Comparison of ENCODE assay signal across 12 mouse cellular contexts in genomic region chr10:126143833-126144232, GRCm38 (mm10).
DNase-seq lines count a peak whose midpoint lies in the region; ATAC-seq and TF ChIP-seq lines count a peak whose summit lies in the region.
"Had no signal": no experiment of that assay in that cellular context is flagged by ENCODE, and none has a peak within 500 bp of the region (broad histone marks: within the 10 kb centered on the region; RNA-seq: fewer than 3 reads in every experiment).

No protein-coding gene starts in this region.

- TF ChIP-seq CTCF in stomach, postnatal 0 days (IDR thresholded peaks at IDR 0.05; ENCODE audit: low read depth), result no peak

- no peak overlapping the region for H3K4me2 ChIP-seq in limb, embryonic 11.5 days (ENCODE audit: low read depth, severe bottlenecking)
- H3K4me2 ChIP-seq in stomach, postnatal 0 days (replicated peaks; ENCODE audit: low read depth), result peak overlapping the region; percentile 42
- no peak overlapping the region for H3K4me2 ChIP-seq in hindbrain, embryonic 14.5 days (replicated peaks)

- no peak overlapping the region for H3K4me3 ChIP-seq in limb, embryonic 11.5 days (ENCODE audit: low read depth, low read length)
- H3K4me3 ChIP-seq in stomach, postnatal 0 days (ENCODE audit: low read depth, low read length), result peak overlapping the region; percentile 18; the same call in 1 of the 2 replicates
- no peak overlapping the region for H3K4me3 ChIP-seq in hindbrain, embryonic 14.5 days (replicated peaks; ENCODE audit: low read length)
- H3K4me3 ChIP-seq: myocyte had no signal

- no peak for ATAC-seq in limb, embryonic 11.5 days (ENCODE audit: insufficient number of reproducible peaks, low FRiP score, low TSS enrichment, low read depth)
- ATAC-seq in stomach, postnatal 0 days (ENCODE audit: low FRiP score, low TSS enrichment), result no peak; the same call in 1 of the 2 replicates
- ATAC-seq in hindbrain, embryonic 14.5 days (ENCODE audit: low FRiP score), result no peak

- no peak for TF ChIP-seq EP300 in stomach, postnatal 0 days (optimal IDR thresholded peaks at IDR 0.05)

- H3K27ac ChIP-seq in limb, embryonic 11.5 days (replicated peaks; ENCODE audit: low read depth, low read length), result no peak overlapping the region
- H3K27ac ChIP-seq in stomach, postnatal 0 days (replicated peaks), result peak overlapping the region; percentile 79
- H3K27ac ChIP-seq in hindbrain, embryonic 14.5 days, result no peak overlapping the region
- H3K27ac ChIP-seq: liver, embryonic 14.5 days had no signal

- no peaks in the 10 kb centered on the region for H3K9me3 ChIP-seq in limb, embryonic 11.5 days (ENCODE audit: control insufficient read depth, low read length)
- no peaks in the 10 kb centered on the region for H3K9me3 ChIP-seq in stomach, postnatal 0 days (ENCODE audit: control insufficient read depth, low read length)
- no peaks in the 10 kb centered on the region for H3K9me3 ChIP-seq in hindbrain, embryonic 14.5 days (ENCODE audit: control insufficient read depth, low read length)

- H3K27me3 ChIP-seq in limb, embryonic 11.5 days (ENCODE audit: control insufficient read depth, insufficient read depth, low read length), result no peaks in the 10 kb centered on the region
- H3K27me3 ChIP-seq in stomach, postnatal 0 days (ENCODE audit: control insufficient read depth, insufficient read depth, low read length), result no peaks in the 10 kb centered on the region
- H3K27me3 ChIP-seq in hindbrain, embryonic 14.5 days (ENCODE audit: control insufficient read depth, insufficient read depth, low read length), result no peaks in the 10 kb centered on the region

- H3K9ac ChIP-seq in limb, embryonic 11.5 days (ENCODE audit: low read length), result no peak overlapping the region
- 0 out of 2 replicates have a peak overlapping the region, but pooled peaks have one; percentile 13 for H3K9ac ChIP-seq in stomach, postnatal 0 days (ENCODE audit: low read length)
- H3K9ac ChIP-seq in hindbrain, embryonic 14.5 days, result no peak overlapping the region
- H3K9ac ChIP-seq: liver, embryonic 14.5 days had no signal

- H3K36me3 ChIP-seq in limb, embryonic 11.5 days (ENCODE audit: control insufficient read depth, insufficient read depth, low read length), result no peaks in the 10 kb centered on the region
- no peaks in the 10 kb centered on the region for H3K36me3 ChIP-seq in stomach, postnatal 0 days (ENCODE audit: control insufficient read depth, insufficient read depth, low read length)
- no peaks in the 10 kb centered on the region for H3K36me3 ChIP-seq in hindbrain, embryonic 14.5 days (replicated peaks; ENCODE audit: control insufficient read depth, insufficient read depth)

- H3K4me1 ChIP-seq in limb, embryonic 11.5 days (ENCODE audit: control insufficient read depth, insufficient read depth, low read length), result no peaks in the 10 kb centered on the region
- H3K4me1 ChIP-seq in stomach, postnatal 0 days (replicated peaks; ENCODE audit: control insufficient read depth, insufficient read depth), result no peaks in the 10 kb centered on the region
- no peaks in the 10 kb centered on the region for H3K4me1 ChIP-seq in hindbrain, embryonic 14.5 days (replicated peaks; ENCODE audit: control insufficient read depth, insufficient read depth, low read length)

- peak; percentile 26 for DNase-seq in layer of hippocampus, adult 11-12 months (ENCODE audit: low spot score)
- DNase-seq in layer of hippocampus, postnatal 14 days (ENCODE audit: low spot score in 2 of 2), result no peak
- peak; percentile 59 for DNase-seq in gastrocnemius, adult 18-20 months (ENCODE audit: low spot score)
- peak; percentile 46 for DNase-seq in limb, embryonic 11.5 days (ENCODE audit: low spot score)
- peak; percentile 20 for DNase-seq in stomach, postnatal 0 days (ENCODE audit: low spot score)
- no peak for DNase-seq in cerebellum, adult 18-20 months
- no peak for DNase-seq in urinary bladder, postnatal 25 days (ENCODE audit: low spot score)
- no peak for DNase-seq in hindbrain, embryonic 14.5 days (ENCODE audit: low spot score)
- DNase-seq: adrenal gland, postnatal 14 days; cerebellum, postnatal 36 days had no signal

- 65% methylated on average over 10 of the region's 10 CpGs for WGBS in limb, embryonic 11.5 days
- WGBS in stomach, postnatal 0 days, result 52% methylated on average over 10 of the region's 10 CpGs
- 87% methylated on average over 10 of the region's 10 CpGs for WGBS in hindbrain, embryonic 14.5 days

Comparison
In these comparisons a context has a peak if more than half of its experiments do, and no peak if none do; other contexts are left out.
1. DNase-seq: peak in layer of hippocampus, adult 11-12 months (single experiment), gastrocnemius, adult 18-20 months (single experiment), limb, embryonic 11.5 days (single experiment) and stomach, postnatal 0 days (single experiment); none in layer of hippocampus, postnatal 14 days (0 of 2), cerebellum, adult 18-20 months (0 of 2), urinary bladder, postnatal 25 days (single experiment) and hindbrain, embryonic 14.5 days (single experiment).